8 mouse cellular contexts compared by ENCODE assay signal in genomic region chr11:20831600-20832137, GRCm38 (mm10). TPM values are rescaled to one million over a fixed set of nuclear protein-coding genes. Genes with fewer than 3 reads are reported as not detected.
DNase-seq lines count a peak whose midpoint lies in the region; ATAC-seq and TF ChIP-seq lines count a peak whose summit lies in the region.

No protein-coding gene starts in this region.

- peaks cover 8% of the 10 kb centered on the region for H3K36me3 ChIP-seq in forebrain, embryonic 16.5 days (ENCODE audit: control insufficient read depth, insufficient read depth)
- 0 out of 2 replicates have a peak, but pooled peaks cover under 1% of the 10 kb centered on the region for H3K36me3 ChIP-seq in kidney, postnatal 0 days (ENCODE audit: insufficient read depth, low read length)
- H3K36me3 ChIP-seq in stomach, embryonic 14.5 days (ENCODE audit: control insufficient read depth, insufficient read depth, low read length): peaks cover 2% of the 10 kb centered on the region; the same call in 1 of the 2 replicates

- DNase-seq in left cerebral cortex, postnatal 25 days (ENCODE audit: low spot score in 2 of 2): peak; percentile 13 to 15
- DNase-seq in left cerebral cortex, postnatal 4 days: no peak
- DNase-seq in kidney, postnatal 0 days (ENCODE audit: low spot score): no peak
- DNase-seq in lung, postnatal 14 days: peak; percentile 34
- DNase-seq in thymus, postnatal 25 days: no peak

- WGBS in forebrain, embryonic 16.5 days: 11% methylated on average over 11 of the region's 11 CpGs
- WGBS in kidney, postnatal 0 days: 16% methylated on average over 11 of the region's 11 CpGs
- WGBS in stomach, embryonic 14.5 days: 21% methylated on average over 11 of the region's 11 CpGs

- H3K4me3 ChIP-seq in forebrain, embryonic 16.5 days (replicated peaks; ENCODE audit: low read length): peak overlapping the region; percentile 78
- H3K4me3 ChIP-seq in kidney, postnatal 0 days (replicated peaks; ENCODE audit: low read depth, low read length): peak overlapping the region; percentile 91
- H3K4me3 ChIP-seq in stomach, embryonic 14.5 days (ENCODE audit: low read depth, low read length): peak overlapping the region; percentile 91

- peak overlapping the region; percentile 87 for H3K4me2 ChIP-seq in forebrain, embryonic 16.5 days (ENCODE audit: low read length)
- peak overlapping the region; percentile 83 for H3K4me2 ChIP-seq in kidney, postnatal 0 days (ENCODE audit: low read length)
- peak overlapping the region; percentile 55 for H3K4me2 ChIP-seq in stomach, embryonic 14.5 days (replicated peaks; ENCODE audit: low read depth, low read length)

- H3K27me3 ChIP-seq in forebrain, embryonic 16.5 days (replicated peaks; ENCODE audit: control insufficient read depth, insufficient read depth, low read length): no peaks in the 10 kb centered on the region
- H3K27me3 ChIP-seq in kidney, postnatal 0 days (ENCODE audit: insufficient read depth, low read length): no peaks in the 10 kb centered on the region
- H3K27me3 ChIP-seq in stomach, embryonic 14.5 days (ENCODE audit: control insufficient read depth, insufficient read depth, low read length): 0 out of 2 replicates have a peak, but pooled peaks cover 3% of the 10 kb centered on the region

- intact Hi-C loops in left cerebral cortex, postnatal 25 days (cut with DNase I): loop anchor here (1.0 to 2.0 kb wide), 3 partner anchors 27 to 91 kb away; partner anchors contain the start of gene Aftph
- intact Hi-C loops in left cerebral cortex, postnatal 4 days (cut with DNase I): loop anchor here (10.0 kb wide), 1 partner anchor 73 kb away; no protein-coding TSS in a partner anchor

- H3K4me1 ChIP-seq in forebrain, embryonic 16.5 days (replicated peaks; ENCODE audit: control insufficient read depth, insufficient read depth, low read length): peaks cover 24% of the 10 kb centered on the region
- H3K4me1 ChIP-seq in kidney, postnatal 0 days (replicated peaks; ENCODE audit: insufficient read depth, low read length): peaks cover 31% of the 10 kb centered on the region
- H3K4me1 ChIP-seq in stomach, embryonic 14.5 days (ENCODE audit: control insufficient read depth, insufficient read depth, low read length): peaks cover 11% of the 10 kb centered on the region

- peak; percentile 47 for ATAC-seq in cerebellum, adult (ENCODE audit: insufficient number of reproducible peaks, low FRiP score, low TSS enrichment)
- ATAC-seq in forebrain, embryonic 16.5 days: peak; percentile 11
- ATAC-seq in kidney, postnatal 0 days (replicated peaks; ENCODE audit: low FRiP score, low read depth): 0 out of 2 replicates have a peak, but pooled peaks have one; percentile 7
- ATAC-seq in stomach, embryonic 14.5 days (ENCODE audit: insufficient number of reproducible peaks, insufficient read depth, low FRiP score, low read depth): no peak

- peak overlapping the region; percentile 88; the same call in 1 of the 2 replicates for H3K27ac ChIP-seq in forebrain, embryonic 16.5 days (ENCODE audit: low read length)
- H3K27ac ChIP-seq in kidney, postnatal 0 days: peak overlapping the region; percentile 92; the same call in 1 of the 2 replicates
- no peak overlapping the region for H3K27ac ChIP-seq in stomach, embryonic 14.5 days (ENCODE audit: low read length)

- no peaks in the 10 kb centered on the region for H3K9me3 ChIP-seq in forebrain, embryonic 16.5 days (ENCODE audit: control insufficient read depth, low read length)
- H3K9me3 ChIP-seq in kidney, postnatal 0 days (replicated peaks; ENCODE audit: low read length): no peaks in the 10 kb centered on the region
- H3K9me3 ChIP-seq in stomach, embryonic 14.5 days (ENCODE audit: control insufficient read depth, low read depth, low read length): no peaks in the 10 kb centered on the region

- no peak for TF ChIP-seq CTCF in kidney, postnatal 0 days (IDR thresholded peaks at IDR 0.05; ENCODE audit: low read depth)

- H3K9ac ChIP-seq in forebrain, embryonic 16.5 days (replicated peaks; ENCODE audit: low read depth, low read length): peak overlapping the region; percentile 97
- peak overlapping the region; percentile 95 for H3K9ac ChIP-seq in kidney, postnatal 0 days (ENCODE audit: low read depth, low read length)
- peak overlapping the region; percentile 87; the same call in 1 of the 2 replicates for H3K9ac ChIP-seq in stomach, embryonic 14.5 days (replicated peaks; ENCODE audit: low read depth, low read length)

RNA-seq across cellular contexts. Expression of gene Lgalsl, which starts 0.8 kb away (rescaled TPM):
- 10 to 100 TPM; 86.2 to 93.4 TPM for total RNA-seq in left cerebral cortex, postnatal 25 days (2021)
- total RNA-seq in left cerebral cortex, postnatal 4 days (2021): 10 to 100 TPM; 86.3 to 90.8 TPM
- polyA plus RNA-seq in forebrain, embryonic 16.5 days (2015; fragmentation: Nextera tagmentation; extraction: Ambion mirVana): 95.8 and 96.3 TPM in 2 replicates
- polyA plus RNA-seq in kidney, postnatal 0 days (2015; fragmentation: Nextera tagmentation; extraction: Ambion mirVana): 31.3 and 33.8 TPM in 2 replicates
- 30.7 and 37.2 TPM in 2 replicates for polyA plus RNA-seq in stomach, embryonic 14.5 days (2014; fragmentation: Nextera tagmentation; extraction: Ambion mirVana)

Comparison
In these comparisons a context has a peak if more than half of its experiments do, and no peak if none do; other contexts are left out.
1. DNase-seq: peak in left cerebral cortex, postnatal 25 days (2 of 2) and lung, postnatal 14 days (single experiment); none in left cerebral cortex, postnatal 4 days (single experiment), kidney, postnatal 0 days (single experiment) and thymus, postnatal 25 days (single experiment).
2. Peak in every context shown above with its lines, with median percentiles within 50 percentile points of each other: H3K4me2 ChIP-seq, H3K4me3 ChIP-seq and H3K9ac ChIP-seq.